Mouse (Mus musculus): ENCODE results near the gene Cdc5l.

DNA sequence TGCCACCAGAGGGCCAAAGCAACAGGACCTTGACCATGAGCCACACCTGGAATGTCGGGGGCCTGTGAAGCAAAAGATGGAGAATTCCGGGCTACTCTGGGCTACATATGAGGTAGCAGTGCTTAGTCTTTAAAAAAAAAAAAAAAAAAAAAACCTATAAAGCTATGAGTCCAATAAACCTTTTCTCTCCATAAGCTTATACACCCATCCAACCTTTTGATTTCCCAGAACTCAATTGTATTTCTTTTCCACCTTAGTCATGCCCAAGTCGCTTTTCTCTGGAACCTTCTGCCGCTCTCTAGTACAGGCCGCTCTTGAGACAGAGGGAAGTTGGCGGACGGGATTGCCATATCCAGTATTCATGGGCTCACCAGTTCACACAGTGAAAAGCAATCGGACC, 40.6 kb upstream of the Cdc5l start:
- no peak for TF ChIP-seq CTCF (IDR thresholded peaks at IDR 0.05; ENCODE audit: insufficient read depth, low read depth, low read length)
- TF ChIP-seq POLR2A (IDR thresholded peaks at IDR 0.05; ENCODE audit: insufficient read depth, low read depth, low read length), result no peak

Data from olfactory bulb, adult 2 months (tissue).